Mouse (Mus musculus) neural tube, embryonic 11.5 days (tissue): ENCODE measurements around the gene Ncan. TPM values are rescaled to one million over a fixed set of nuclear protein-coding genes. Genes with fewer than 3 reads are reported as not detected.
A peak's percentile ranks its signal among the peaks of the same experiment; 100 is the strongest.
"Not testable (repeated sequence)": the region's sequence is repeated elsewhere in the genome, so short reads cannot be mapped to it uniquely, and the experiment has no call there.

Experiments
- ATAC-seq: fragments of 200-750 bp; cut with Nextera tagmentation; 2 replicates; pipeline ENCODE4 v1.8.0; 2017; ENCODE audit warnings: moderate number of reproducible peaks, mild to moderate bottlenecking, moderate TSS enrichment, moderate library complexity; ENCODE audit not compliant: insufficient read depth, low FRiP score, low TSS enrichment
- DNase-seq: peaks from one replicate; pipeline ENCODE4 v3.0.0-alpha.2; 2015; ENCODE audit warnings: low spot score
- H3K27ac ChIP-seq: fragments of 300-500 bp; sonication (generic); 2 replicates; pipeline ENCODE4 v1.5.1; 2014; ENCODE audit warnings: low read depth, mild to moderate bottlenecking, low read length
- H3K27me3 ChIP-seq: fragments of 300-500 bp; sonication (generic); 2 replicates; pipeline ENCODE4 v1.6.1; 2014; ENCODE audit warnings: mild to moderate bottlenecking, low read length, mixed read lengths; ENCODE audit not compliant: control insufficient read depth, insufficient read depth
- H3K36me3 ChIP-seq: fragments of 300-500 bp; sonication (generic); 2 replicates; pipeline ENCODE4 v1.6.1; 2014; ENCODE audit warnings: mild to moderate bottlenecking, low read length, moderate library complexity, mixed read lengths; ENCODE audit not compliant: control insufficient read depth, insufficient read depth
- H3K4me1 ChIP-seq: fragments of 300-500 bp; sonication (generic); 2 replicates; pipeline ENCODE4 v1.6.1; 2014; ENCODE audit warnings: low read length, mixed read lengths; ENCODE audit not compliant: control insufficient read depth, insufficient read depth
- H3K4me2 ChIP-seq: fragments of 300-500 bp; sonication (generic); 2 replicates; pipeline ENCODE4 v1.6.1; 2014; ENCODE audit warnings: low read depth, mild to moderate bottlenecking, moderate library complexity
- H3K4me3 ChIP-seq: fragments of 300-500 bp; sonication (generic); 2 replicates; pipeline ENCODE4 v1.5.1; 2014; ENCODE audit warnings: low read depth, low read length
- H3K9ac ChIP-seq: fragments of 300-500 bp; sonication (generic); 2 replicates; pipeline ENCODE4 v1.6.1; 2014; ENCODE audit warnings: mild to moderate bottlenecking, low read length
- H3K9me3 ChIP-seq: fragments of 300-500 bp; sonication (generic); 2 replicates; pipeline ENCODE4 v1.6.1; 2016; ENCODE audit warnings: low read length; ENCODE audit not compliant: control insufficient read depth
- whole genome bisulfite sequencing: fragments of 180-500 bp; shearing (Covaris S2); extraction: QIAGEN DNeasy Blood & Tissue Kit; methylation state at CpG from one replicate; pipeline ENCODE4 v1.1.7; 2014; 5-methylcytosine and 5-hydroxymethylcytosine counted together
- polyA plus RNA-seq: library from polyadenylated mRNA; unstranded; fragments of >200 nt; fragmentation: Nextera tagmentation; extraction: Ambion mirVana; gene quantifications from 2 replicates; pipeline ENCODE4 v1.2.1, GENCODE M21; 2014

The Ncan gene
- polyA plus RNA-seq, 1 experiment from 2014 or later, result 59.7 TPM

DNA sequence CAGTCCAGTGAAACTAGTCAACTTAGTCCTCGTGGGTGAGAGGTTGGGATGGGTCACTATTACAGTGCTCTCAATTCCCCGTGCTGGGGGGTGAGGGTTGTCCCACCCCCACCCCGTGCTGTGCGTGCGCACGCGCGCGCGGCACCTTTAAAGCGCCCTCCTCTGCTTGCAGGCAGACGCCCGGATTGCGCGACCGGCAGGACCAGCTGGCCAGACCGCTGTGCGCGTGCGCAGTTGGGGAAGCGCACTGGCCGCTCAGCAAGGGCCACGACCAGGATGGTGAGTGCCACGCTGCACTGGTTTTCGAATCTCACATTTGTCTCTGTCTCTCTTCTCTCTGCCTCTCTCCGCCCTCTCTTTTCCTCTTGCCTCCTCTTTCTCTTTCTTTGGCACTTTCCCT is 37.4 kb downstream of the Ncan start, which contains the start of gene Hapln4:
Gene Hapln4 (plus strand): TSS at position 173 of the 400 bp plus-strand sequence.
- ATAC-seq, result no peak
- 0% methylated on average over 26 of the region's 26 CpGs for WGBS

GRCm38 (mm10) chr8:70081976-70082375 is 38.7 kb downstream of the Ncan start:
- Histone ChIP-seq H3K9ac (no peak overlapping the region), H3K9me3 (no peaks in the 10 kb centered on the region), H3K4me3 (no peak overlapping the region), H3K4me1 (peaks cover 9% of the 10 kb centered on the region), H3K27me3 (peaks cover 45% of the 10 kb centered on the region), H3K27ac (no peak overlapping the region), H3K4me2 (no peak overlapping the region), H3K36me3 (no peaks in the 10 kb centered on the region)
- ATAC-seq (no peak), DNase-seq (no peak)
- WGBS, result 83% methylated on average over 2 of the region's 2 CpGs

More for the DNA sequence above, 37.4 kb downstream of the Ncan start, which contains the start of gene Hapln4:
- H3K9ac ChIP-seq, result peak within 1 kb of the TSS; percentile 18; the same call in 1 of the 2 replicates
- H3K27me3 ChIP-seq, result peaks cover 58% of the 10 kb centered on the region
- H3K36me3 ChIP-seq, result no peaks in the 10 kb centered on the region
- H3K9me3 ChIP-seq, result no peaks in the 10 kb centered on the region
- H3K4me3 ChIP-seq, result peak within 1 kb of the TSS; percentile 35
- peaks cover 13% of the 10 kb centered on the region for H3K4me1 ChIP-seq
- H3K4me2 ChIP-seq, result peak within 1 kb of the TSS; percentile 62
- peak; percentile 79 for DNase-seq
- H3K27ac ChIP-seq, result no peak within 1 kb of the TSS

DNA sequence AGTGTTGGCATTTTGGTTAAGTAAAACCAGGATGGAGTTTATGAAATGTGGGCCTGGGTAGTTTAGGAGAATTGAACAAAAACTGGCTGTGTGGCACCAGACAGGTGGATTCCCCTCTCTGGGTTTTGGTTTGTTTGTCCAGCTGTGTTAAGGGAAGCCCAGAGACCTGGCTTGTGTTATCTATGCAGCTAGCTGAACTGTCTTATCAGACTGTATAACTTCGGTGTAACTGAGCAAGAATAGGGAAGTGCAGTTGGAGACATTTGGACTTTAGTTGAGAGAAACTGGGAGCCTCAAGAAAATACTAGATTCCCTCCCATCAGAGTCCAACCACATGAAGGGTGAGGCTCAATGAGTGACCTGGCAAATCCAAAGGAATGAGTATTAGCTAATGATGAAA is 47.0 kb downstream of the Ncan start:
- H3K4me1 ChIP-seq, result no peaks in the 10 kb centered on the region
- no peak overlapping the region for H3K27ac ChIP-seq
- no peak for DNase-seq
- peaks cover 12% of the 10 kb centered on the region for H3K36me3 ChIP-seq
- H3K9me3 ChIP-seq, result no peaks in the 10 kb centered on the region
- H3K4me2 ChIP-seq, result no peak overlapping the region
- ATAC-seq, result no peak
- H3K27me3 ChIP-seq, result no peaks in the 10 kb centered on the region
- H3K4me3 ChIP-seq, result no peak overlapping the region
- no peak overlapping the region for H3K9ac ChIP-seq
- WGBS, result 95% methylated on average over 1 of the region's 1 CpGs

- Histone ChIP-seq H3K4me2 (no peak overlapping the region), H3K27ac (no peak overlapping the region), H3K36me3 (peaks cover 15% of the 10 kb centered on the region), H3K4me3 (no peak overlapping the region), H3K9ac (no peak overlapping the region), H3K27me3 (no peaks in the 10 kb centered on the region), H3K4me1 (no peaks in the 10 kb centered on the region), H3K9me3 (no peaks in the 10 kb centered on the region)
- DNase-seq (no peak), ATAC-seq (no peak)
- WGBS, result 63% methylated on average over 8 of the region's 8 CpGs
Observed at GRCm38 (mm10) chr8:70073120-70073519, 47.6 kb downstream of the Ncan start.

DNA sequence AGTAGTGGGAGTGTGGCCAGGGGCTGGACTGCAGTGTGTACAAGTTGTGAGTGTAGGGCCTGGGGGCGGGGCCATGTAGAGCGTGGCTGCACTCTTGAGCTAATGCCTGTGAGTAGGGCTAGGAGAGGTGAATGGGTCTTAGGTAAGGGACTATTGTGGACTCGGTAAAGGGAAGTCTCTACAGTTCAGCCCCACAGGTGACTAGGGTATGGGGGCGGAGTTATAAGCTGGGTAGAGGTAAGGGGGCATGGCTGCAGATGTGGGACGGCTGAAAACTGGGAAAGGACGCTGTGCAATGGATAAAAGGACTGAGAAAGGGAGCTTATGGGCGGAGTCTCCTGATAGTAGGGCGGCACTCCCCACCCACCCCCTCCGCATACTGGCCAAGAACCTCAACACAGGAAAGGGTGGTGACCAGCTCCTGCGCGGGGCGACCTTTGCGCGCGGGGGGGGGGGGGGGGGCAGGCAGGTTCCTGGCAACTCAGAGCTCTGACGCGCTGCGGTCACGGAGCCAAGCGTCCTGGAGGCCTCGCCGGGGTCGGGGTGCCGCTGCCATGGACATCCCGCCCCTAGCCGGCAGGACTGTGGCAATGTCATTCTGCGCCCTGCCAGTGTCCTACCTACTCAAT is 48.1 kb downstream of the Ncan start, which contains the start of gene Tm6sf2:
Gene Tm6sf2 (plus strand): TSS at position 484 of the 629 bp plus-strand sequence.
- Histone ChIP-seq H3K27me3 (no peaks in the 10 kb centered on the region), H3K4me3 (no peak within 1 kb of the TSS), H3K9me3 (no peaks in the 10 kb centered on the region), H3K36me3 (peaks cover 19% of the 10 kb centered on the region), H3K4me1 (no peaks in the 10 kb centered on the region), H3K9ac (no peak within 1 kb of the TSS), H3K27ac (no peak within 1 kb of the TSS), H3K4me2 (no peak within 1 kb of the TSS)
- ATAC-seq (no peak; the same call in 1 of the 2 replicates), DNase-seq (no peak)
- WGBS, result 13% methylated on average over 14 of the region's 27 CpGs

DNA sequence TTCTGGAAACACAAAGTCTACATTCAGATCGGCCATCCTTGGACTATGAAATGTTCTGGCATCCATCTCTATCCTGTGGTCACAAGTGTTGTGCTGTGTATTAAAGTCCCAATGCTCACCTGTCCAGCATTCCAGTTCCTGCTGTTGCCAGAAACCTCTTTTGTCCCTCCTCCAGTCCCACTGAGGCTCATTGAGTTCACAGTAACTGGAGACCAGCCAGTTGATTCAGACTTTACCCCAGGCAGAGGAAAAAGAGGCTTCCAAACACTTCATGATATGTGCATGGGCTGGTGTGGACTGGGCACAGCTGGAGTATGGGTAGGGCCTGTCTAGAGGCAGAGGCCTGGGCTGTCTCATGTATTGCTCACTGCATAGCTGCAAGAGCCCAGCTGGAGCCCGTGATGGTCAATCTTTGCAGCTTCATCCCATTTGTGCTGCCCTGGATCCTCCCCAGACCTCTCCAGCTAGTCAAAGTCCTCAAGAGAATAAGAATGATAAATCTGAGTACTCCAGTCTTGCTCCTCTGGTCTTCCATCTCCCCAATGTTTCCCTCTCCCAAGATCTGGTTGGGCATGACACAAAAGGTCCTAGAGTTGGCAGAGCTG is 48.7 kb downstream of the Ncan start:
- Histone ChIP-seq H3K9ac (no peak overlapping the region), H3K4me2 (no peak overlapping the region), H3K27ac (no peak overlapping the region), H3K9me3 (no peaks in the 10 kb centered on the region), H3K36me3 (peaks cover 19% of the 10 kb centered on the region), H3K27me3 (no peaks in the 10 kb centered on the region), H3K4me1 (no peaks in the 10 kb centered on the region), H3K4me3 (no peak overlapping the region)
- no peak for DNase-seq
- WGBS, result 71% methylated on average over 2 of the region's 2 CpGs
- ATAC-seq, result no peak

DNA sequence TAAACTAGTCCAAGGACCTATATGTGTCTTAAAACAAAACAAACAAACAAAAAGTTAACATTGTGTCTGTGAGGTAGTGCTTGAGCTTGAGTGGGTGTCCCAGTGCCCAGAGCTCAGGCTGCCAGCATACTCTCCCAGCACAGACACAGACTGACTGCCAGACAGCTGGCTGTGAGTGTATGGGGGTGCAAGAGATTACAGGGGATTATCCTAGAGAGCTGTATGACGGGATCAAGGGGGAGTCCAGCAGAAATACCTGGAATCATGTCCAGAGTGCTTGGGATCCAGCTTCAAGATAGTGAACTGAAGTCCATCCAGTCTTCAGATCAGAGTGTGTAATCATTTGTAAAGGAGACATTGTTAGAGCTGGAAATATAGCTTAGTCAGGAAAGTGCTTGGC is 63.0 kb downstream of the Ncan start:
- Histone ChIP-seq H3K4me3 (no peak overlapping the region), H3K36me3 (peaks cover 24% of the 10 kb centered on the region), H3K4me1 (no peaks in the 10 kb centered on the region), H3K27ac (no peak overlapping the region), H3K9me3 (no peaks in the 10 kb centered on the region), H3K4me2 (no peak overlapping the region), H3K9ac (no peak overlapping the region), H3K27me3 (no peaks in the 10 kb centered on the region)
- 85% methylated on average over 1 of the region's 1 CpGs for WGBS
- DNase-seq (no peak), ATAC-seq (no peak)

DNA sequence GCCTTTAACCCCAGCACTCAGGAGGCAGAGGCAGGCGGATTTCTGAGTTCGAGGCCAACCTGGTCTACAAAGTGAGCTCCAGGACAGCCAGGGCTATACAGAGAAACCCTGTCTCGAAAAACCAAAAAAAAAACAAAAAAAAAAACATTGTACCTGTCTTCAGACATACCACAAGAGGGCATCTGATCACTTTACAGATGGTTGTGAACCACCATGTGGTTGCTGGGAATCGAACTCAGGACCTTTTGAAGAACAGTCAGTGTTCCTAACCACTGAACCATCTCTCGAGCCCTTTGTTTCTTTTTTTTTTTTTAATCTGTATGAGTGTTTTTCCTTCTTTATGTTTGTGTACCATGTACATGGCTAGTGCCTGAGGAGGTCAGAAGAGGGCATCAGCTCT is 70.2 kb downstream of the Ncan start:
- H3K27ac ChIP-seq, H3K4me1 ChIP-seq, H3K27me3 ChIP-seq, H3K9ac ChIP-seq, H3K4me2 ChIP-seq, H3K9me3 ChIP-seq, DNase-seq, H3K4me3 ChIP-seq, ATAC-seq: not testable (repeated sequence)
- 92% methylated on average over 5 of the region's 5 CpGs for WGBS
- H3K36me3 ChIP-seq, result peaks cover 17% of the 10 kb centered on the region

DNA sequence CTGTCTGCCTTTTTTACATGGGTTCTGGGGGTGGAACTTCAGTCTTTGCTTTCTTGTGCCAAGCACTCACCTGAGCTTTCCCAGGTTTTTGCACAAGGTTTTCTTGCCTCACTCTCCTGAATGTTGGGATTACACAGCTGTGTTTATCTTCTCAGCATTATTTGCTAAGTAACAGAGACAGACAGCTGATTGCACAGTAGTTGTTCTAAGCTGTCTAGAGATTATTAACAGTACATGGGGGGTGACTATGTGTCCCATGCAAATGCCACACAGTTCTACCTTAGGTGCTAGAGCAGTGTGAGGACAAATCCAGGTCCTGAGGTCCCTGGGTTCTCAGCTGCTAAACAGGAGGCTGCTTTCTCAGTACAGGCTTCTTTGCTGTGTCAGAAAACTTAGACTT is 71.0 kb downstream of the Ncan start:
- H3K4me1 ChIP-seq, result no peaks in the 10 kb centered on the region
- DNase-seq (no peak), ATAC-seq (no peak)
- H3K36me3 ChIP-seq, result peaks cover 12% of the 10 kb centered on the region
- H3K9ac ChIP-seq, result no peak overlapping the region
- H3K9me3 ChIP-seq, result no peaks in the 10 kb centered on the region
- H3K27me3 ChIP-seq, result no peaks in the 10 kb centered on the region
- no peak overlapping the region for H3K4me2 ChIP-seq
- H3K4me3 ChIP-seq, result no peak overlapping the region
- no peak overlapping the region for H3K27ac ChIP-seq
